Comparison of ENCODE assay signal across 28 mouse cellular contexts in genomic region chr15:49647361-49647760, GRCm38 (mm10).
DNase-seq lines count a peak whose midpoint lies in the region; ATAC-seq lines count a peak whose summit lies in the region.
"Had no signal": no experiment of that assay in that cellular context is flagged by ENCODE, and none has a peak within 500 bp of the region (broad histone marks: within the 10 kb centered on the region; RNA-seq: fewer than 3 reads in every experiment).

No protein-coding gene starts in this region.

- no peaks in the 10 kb centered on the region for H3K4me1 ChIP-seq in hindbrain, embryonic 11.5 days (replicated peaks; ENCODE audit: control insufficient read depth, insufficient read depth, low read length)
- no peaks in the 10 kb centered on the region for H3K4me1 ChIP-seq in hindbrain, embryonic 10.5 days (replicated peaks)
- H3K4me1 ChIP-seq in midbrain, embryonic 14.5 days (ENCODE audit: control insufficient read depth, insufficient read depth, low read length): no peaks in the 10 kb centered on the region
- H3K4me1 ChIP-seq: embryonic facial prominence, embryonic 13.5 days; embryonic facial prominence, embryonic 15.5 days; forebrain, embryonic 10.5 days; forebrain, embryonic 12.5 days had no signal

- H3K27ac ChIP-seq in hindbrain, embryonic 11.5 days (ENCODE audit: low read depth, low read length): no peak overlapping the region
- H3K27ac ChIP-seq in hindbrain, embryonic 10.5 days: no peak overlapping the region
- no peak overlapping the region for H3K27ac ChIP-seq in midbrain, embryonic 14.5 days (replicated peaks; ENCODE audit: low read depth, low read length)
- H3K27ac ChIP-seq: embryonic facial prominence, embryonic 13.5 days; embryonic facial prominence, embryonic 15.5 days; forebrain, embryonic 10.5 days; forebrain, embryonic 12.5 days had no signal

- H3K4me2 ChIP-seq in hindbrain, embryonic 11.5 days (replicated peaks; ENCODE audit: low read depth, low read length): no peak overlapping the region
- no peak overlapping the region for H3K4me2 ChIP-seq in midbrain, embryonic 14.5 days (ENCODE audit: low read length)
- H3K4me2 ChIP-seq: embryonic facial prominence, embryonic 13.5 days; embryonic facial prominence, embryonic 15.5 days; forebrain, embryonic 12.5 days had no signal

- no peaks in the 10 kb centered on the region for H3K36me3 ChIP-seq in hindbrain, embryonic 11.5 days (ENCODE audit: control insufficient read depth, insufficient read depth, low read length)
- H3K36me3 ChIP-seq in hindbrain, embryonic 10.5 days: no peaks in the 10 kb centered on the region
- no peaks in the 10 kb centered on the region for H3K36me3 ChIP-seq in midbrain, embryonic 14.5 days (ENCODE audit: control insufficient read depth, insufficient read depth, low read length)
- H3K36me3 ChIP-seq: embryonic facial prominence, embryonic 13.5 days; embryonic facial prominence, embryonic 15.5 days; forebrain, embryonic 10.5 days; forebrain, embryonic 12.5 days; G1E had no signal

- no peak overlapping the region for H3K4me3 ChIP-seq in hindbrain, embryonic 11.5 days (ENCODE audit: low read depth, low read length)
- no peak overlapping the region for H3K4me3 ChIP-seq in hindbrain, embryonic 10.5 days
- H3K4me3 ChIP-seq in midbrain, embryonic 14.5 days (replicated peaks; ENCODE audit: low read depth, low read length): no peak overlapping the region
- H3K4me3 ChIP-seq: embryonic facial prominence, embryonic 13.5 days; embryonic facial prominence, embryonic 15.5 days; erythroblast, embryonic 14.5 days; forebrain, embryonic 10.5 days; forebrain, embryonic 12.5 days had no signal

- no peak overlapping the region for H3K9ac ChIP-seq in hindbrain, embryonic 11.5 days (ENCODE audit: low read depth, low read length)
- H3K9ac ChIP-seq in midbrain, embryonic 14.5 days (replicated peaks; ENCODE audit: low read length): no peak overlapping the region
- H3K9ac ChIP-seq: embryonic facial prominence, embryonic 13.5 days; embryonic facial prominence, embryonic 15.5 days; forebrain, embryonic 12.5 days had no signal

- no peak for DNase-seq in hindbrain, embryonic 11.5 days (ENCODE audit: low spot score)
- DNase-seq in hindbrain, embryonic 10.5 days (ENCODE audit: low spot score): no peak
- peak; percentile 4 for DNase-seq in MN1 (ENCODE audit: low spot score)
- DNase-seq in WW6 (ENCODE audit: low read depth, low spot score): peak; percentile 0
- no peak for DNase-seq in midbrain, embryonic 14.5 days
- DNase-seq in spleen, postnatal 36 days (ENCODE audit: low spot score in 2 of 2): no peak
- no peak for DNase-seq in layer of hippocampus, adult 18-20 months (ENCODE audit: low spot score in 2 of 2)
- DNase-seq: adrenal gland, adult 8-10 months; adrenal gland, postnatal 14 days; adrenal gland, postnatal 36 days; B cell, adult 2 months; cerebellum, adult 11-12 months; cerebellum, adult 2 months; cerebellum, adult 9-11 months; cerebellum, postnatal 14 days; cerebellum, postnatal 36 days; embryo, embryonic 11 days had no signal

- H3K27me3 ChIP-seq in hindbrain, embryonic 11.5 days (ENCODE audit: control insufficient read depth, insufficient read depth, low read length): no peaks in the 10 kb centered on the region
- H3K27me3 ChIP-seq in hindbrain, embryonic 10.5 days (ENCODE audit: insufficient read depth, poor library complexity, severe bottlenecking): no peaks in the 10 kb centered on the region
- H3K27me3 ChIP-seq in midbrain, embryonic 14.5 days (ENCODE audit: control insufficient read depth, insufficient read depth, low read length): no peaks in the 10 kb centered on the region
- H3K27me3 ChIP-seq: CH12.LX; embryonic facial prominence, embryonic 13.5 days; embryonic facial prominence, embryonic 15.5 days; forebrain, embryonic 12.5 days had no signal

- no peaks in the 10 kb centered on the region for H3K9me3 ChIP-seq in hindbrain, embryonic 11.5 days (ENCODE audit: control insufficient read depth, low read length)
- H3K9me3 ChIP-seq in hindbrain, embryonic 10.5 days: no peaks in the 10 kb centered on the region
- no peaks in the 10 kb centered on the region for H3K9me3 ChIP-seq in midbrain, embryonic 14.5 days (ENCODE audit: control insufficient read depth, low read length)
- H3K9me3 ChIP-seq: embryonic facial prominence, embryonic 13.5 days; embryonic facial prominence, embryonic 15.5 days; forebrain, embryonic 10.5 days; forebrain, embryonic 12.5 days; G1E had no signal

- peak; percentile 51; the same call in 1 of the 2 replicates for ATAC-seq in hindbrain, embryonic 11.5 days (ENCODE audit: low FRiP score)
- no peak for ATAC-seq in midbrain, embryonic 14.5 days (ENCODE audit: low FRiP score, low TSS enrichment)
- ATAC-seq: activated CD4-positive, CD25-positive, alpha-beta regulatory T cell, adult 4 months; CD4-positive, CD25-positive, alpha-beta regulatory T cell, adult 4 months; forebrain, embryonic 14.5 days; forebrain, embryonic 16.5 days had no signal

Comparison
In these comparisons a context has a peak if more than half of its experiments do, and no peak if none do; other contexts are left out.
1. DNase-seq: peak in MN1 (single experiment) and WW6 (single experiment); none in hindbrain, embryonic 11.5 days (single experiment), hindbrain, embryonic 10.5 days (single experiment), midbrain, embryonic 14.5 days (single experiment), spleen, postnatal 36 days (0 of 2) and layer of hippocampus, adult 18-20 months (0 of 2).